Mouse (Mus musculus) MEL (cell line): ENCODE data around the gene Il17re. TPM values are rescaled to one million over a fixed set of nuclear protein-coding genes. Genes with fewer than 3 reads are reported as not detected.

Experiments
- DNase-seq: peaks from one replicate; pipeline ENCODE4 v3.0.0; 2011; ENCODE audit warnings: low read depth, low spot score
- H3K27ac ChIP-seq: 2 replicates; pipeline ENCODE4 v1.5.1; 2012; ENCODE audit warnings: low read depth, mild to moderate bottlenecking, control low read depth, low read length, moderate library complexity; ENCODE audit not compliant: control insufficient read depth
- H3K27me3 ChIP-seq, 2 experiments: fragments of 150-350 bp in 1 of 2; sonication (generic) in 1 of 2; 2 replicates each; pipeline ENCODE4 v1.6.1; 2012; ENCODE audit warnings: low read length in 2 of 2, mild to moderate bottlenecking in 2 of 2, improper control_type of control experiment in 1 of 2, moderate library complexity in 1 of 2; ENCODE audit not compliant: insufficient read depth in 2 of 2, control insufficient read depth in 1 of 2
- H3K36me3 ChIP-seq, 2 experiments: 2 replicates each; pipeline ENCODE4 v1.6.1; 2012 to 2014; ENCODE audit warnings: low read length in 2 of 2, improper control_type of control experiment in 1 of 2, inconsistent platforms in 1 of 2, mild to moderate bottlenecking in 1 of 2; ENCODE audit not compliant: insufficient read depth in 2 of 2, control insufficient read depth in 1 of 2
- H3K4me1 ChIP-seq, 2 experiments: fragments of 150-350 bp in 1 of 2; sonication (generic) in 1 of 2; 2 replicates each; pipeline ENCODE4 v1.6.1; 2012; ENCODE audit warnings: low read length in 2 of 2, improper control_type of control experiment in 1 of 2, mild to moderate bottlenecking in 1 of 2; ENCODE audit not compliant: insufficient read depth in 2 of 2, control insufficient read depth in 1 of 2
- H3K4me3 ChIP-seq, 2 experiments: fragments of 150-350 bp in 1 of 2; sonication (generic) in 1 of 2; 2 replicates each; pipeline ENCODE4 v1.5.1; 2012; ENCODE audit warnings: low read depth in 2 of 2, low read length in 2 of 2, mild to moderate bottlenecking in 2 of 2, moderate library complexity in 2 of 2, control low read depth in 1 of 2, improper control_type of control experiment in 1 of 2; ENCODE audit not compliant: control insufficient read depth in 1 of 2, insufficient read depth in 1 of 2
- H3K79me2 ChIP-seq: 2 replicates; pipeline ENCODE4 v1.6.1; 2012; ENCODE audit warnings: mild to moderate bottlenecking, low read length, moderate library complexity; ENCODE audit not compliant: control insufficient read depth, poor library complexity, insufficient read depth
- H3K9ac ChIP-seq: 2 replicates; pipeline ENCODE4 v1.6.1; 2012; ENCODE audit warnings: low read depth, mild to moderate bottlenecking, control low read depth, low read length, moderate library complexity; ENCODE audit not compliant: control insufficient read depth, poor library complexity, severe bottlenecking
- H3K9me3 ChIP-seq: fragments of 150-350 bp; sonication (generic); replicated peaks from 2 replicates; pipeline ENCODE4 v1.6.1; 2012; ENCODE audit warnings: mild to moderate bottlenecking, low read length, improper control_type of control experiment, moderate library complexity; ENCODE audit not compliant: insufficient read depth
- BHLHE40 ChIP-seq: IDR thresholded peaks from 2 replicates; pipeline ENCODE4 v1.6.1; 2012; ENCODE audit warnings: low read depth, mild to moderate bottlenecking, inconsistent platforms, low read length, improper control_type of control experiment, borderline replicate concordance
- CHD1 ChIP-seq: IDR thresholded peaks from 2 replicates; pipeline ENCODE4 v1.6.1; 2012; ENCODE audit warnings: low read depth, mild to moderate bottlenecking, inconsistent platforms, low read length, improper control_type of control experiment
- CHD2 ChIP-seq: IDR thresholded peaks from 2 replicates; pipeline ENCODE4 v1.6.1; 2011; ENCODE audit warnings: low read length, improper control_type of control experiment
- EP300 ChIP-seq, 2 experiments: IDR thresholded peaks; 2 replicates each; pipeline ENCODE4 v1.6.1; 2011; ENCODE audit warnings: improper control_type of control experiment in 2 of 2, low read length in 2 of 2, low read depth in 1 of 2, mild to moderate bottlenecking in 1 of 2
- ETS1 ChIP-seq: IDR thresholded peaks from 2 replicates; pipeline ENCODE4 v1.6.1; 2012; ENCODE audit warnings: low read depth, mild to moderate bottlenecking, inconsistent platforms, low read length, improper control_type of control experiment, moderate library complexity
- GATA1 ChIP-seq: IDR thresholded peaks from 2 replicates; pipeline ENCODE4 v1.6.1; 2011; ENCODE audit warnings: low read depth, low read length, improper control_type of control experiment
- HCFC1 ChIP-seq: IDR thresholded peaks from 2 replicates; pipeline ENCODE4 v1.6.1; 2012; ENCODE audit warnings: low read depth, mild to moderate bottlenecking, inconsistent platforms, low read length, improper control_type of control experiment, moderate library complexity
- KAT2A ChIP-seq: conservative IDR thresholded peaks from 2 replicates; pipeline ENCODE4 v1.6.1; 2012; ENCODE audit warnings: low read depth, low read length, improper control_type of control experiment, inconsistent platforms
- MAFK ChIP-seq: IDR thresholded peaks from 2 replicates; pipeline ENCODE4 v1.6.1; 2011; ENCODE audit warnings: low read depth, mild to moderate bottlenecking, low read length, improper control_type of control experiment, borderline replicate concordance
- MEF2A ChIP-seq: IDR thresholded peaks from 2 replicates; pipeline ENCODE4 v1.6.1; 2014; ENCODE audit warnings: low read depth, mild to moderate bottlenecking, inconsistent platforms, low read length, improper control_type of control experiment; ENCODE audit not compliant: poor library complexity, insufficient replicate concordance, severe bottlenecking; ENCODE audit errors: extremely low read depth
- MYB ChIP-seq: IDR thresholded peaks from 2 replicates; pipeline ENCODE4 v1.6.1; 2011; ENCODE audit warnings: mild to moderate bottlenecking, low read depth, low read length, improper control_type of control experiment
- POLR2A ChIP-seq, 2 experiments: IDR thresholded peaks; 2 replicates each; pipeline ENCODE4 v1.6.1; 2011 to 2012; ENCODE audit warnings: low read length in 2 of 2, mild to moderate bottlenecking in 2 of 2, control low read depth in 1 of 2, improper control_type of control experiment in 1 of 2, low read depth in 1 of 2, moderate library complexity in 1 of 2; ENCODE audit not compliant: control insufficient read depth in 1 of 2, insufficient read depth in 1 of 2, poor library complexity in 1 of 2
- POLR2AphosphoS2 ChIP-seq: IDR thresholded peaks from 2 replicates; pipeline ENCODE4 v1.6.1; 2011; ENCODE audit warnings: low read length, improper control_type of control experiment
- RAD21 ChIP-seq: IDR thresholded peaks from 2 replicates; pipeline ENCODE4 v1.6.1; 2011; ENCODE audit warnings: mild to moderate bottlenecking, low read depth, low read length, improper control_type of control experiment
- SIN3A ChIP-seq: IDR thresholded peaks from 2 replicates; pipeline ENCODE4 v1.6.1; 2012; ENCODE audit warnings: low read length, improper control_type of control experiment, inconsistent platforms
- TBP ChIP-seq: IDR thresholded peaks from 2 replicates; pipeline ENCODE4 v1.8.0; 2011; ENCODE audit warnings: low read depth, low read length, improper control_type of control experiment
- UBTF ChIP-seq: IDR thresholded peaks from 2 replicates; pipeline ENCODE4 v1.6.1; 2012; ENCODE audit warnings: low read depth, mild to moderate bottlenecking, inconsistent platforms, low read length, improper control_type of control experiment, moderate library complexity, borderline replicate concordance; ENCODE audit not compliant: insufficient read depth
- USF1 ChIP-seq: IDR thresholded peaks from 2 replicates; pipeline ENCODE4 v1.6.1; 2014; ENCODE audit warnings: low read depth, mild to moderate bottlenecking, inconsistent platforms, low read length, improper control_type of control experiment, moderate library complexity
- USF2 ChIP-seq, 2 experiments: IDR thresholded peaks; 2 replicates each; pipeline ENCODE4 v1.6.1; 2011 to 2012; ENCODE audit warnings: improper control_type of control experiment in 2 of 2, low read length in 2 of 2, borderline replicate concordance in 1 of 2, inconsistent platforms in 1 of 2, low read depth in 1 of 2, mild to moderate bottlenecking in 1 of 2; ENCODE audit not compliant: insufficient read depth in 1 of 2
- ZKSCAN1 ChIP-seq: IDR thresholded peaks from 2 replicates; pipeline ENCODE4 v1.6.1; 2012; ENCODE audit warnings: low read depth, mild to moderate bottlenecking, inconsistent platforms, low read length, improper control_type of control experiment, moderate library complexity
- ZMIZ1 ChIP-seq: IDR thresholded peaks from 2 replicates; pipeline ENCODE4 v1.6.1; 2012; ENCODE audit warnings: low read depth, mild to moderate bottlenecking, inconsistent platforms, low read length, improper control_type of control experiment, moderate library complexity
- polyA plus RNA-seq, 2 experiments: library from polyadenylated mRNA; stranded (reverse) in 1 of 2; unstranded in 1 of 2; fragments of >175 nt in 1 of 2; fragments of >200 nt in 1 of 2; gene quantifications; 2 replicates each; pipeline versions ENCODE4 v1.2.1 to v1.2.4; 2012; ENCODE audit warnings: low replicate concordance in 2 of 2, low read depth in 1 of 2; ENCODE audit not compliant: insufficient read length in 2 of 2, insufficient read depth in 1 of 2, missing spikeins in 1 of 2
- total RNA-seq: library from RNA; depleted of rRNA; stranded (reverse); fragments of 300-350 nt; gene quantifications from 2 replicates; pipeline ENCODE4 v1.2.3, GENCODE M21; 2012

The Il17re gene
- total and polyA plus RNA-seq, 3 experiments: not detected

DNA sequence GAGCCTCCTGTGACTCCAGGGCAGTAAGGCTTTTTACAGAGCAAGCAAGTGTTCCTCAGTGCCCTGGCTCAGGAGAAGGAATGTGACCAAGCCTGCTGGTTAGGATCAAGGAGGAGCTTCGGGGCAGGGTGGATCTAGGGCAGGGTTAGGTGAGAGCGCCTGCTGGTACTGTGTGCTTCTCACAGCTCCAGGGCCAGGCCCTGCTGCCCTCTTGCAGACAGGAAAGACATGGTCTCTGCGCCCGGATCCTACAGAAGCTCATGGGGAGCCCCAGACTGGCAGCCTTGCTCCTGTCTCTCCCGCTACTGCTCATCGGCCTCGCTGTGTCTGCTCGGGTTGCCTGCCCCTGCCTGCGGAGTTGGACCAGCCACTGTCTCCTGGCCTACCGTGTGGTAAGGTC is 351 bp downstream of the Il17re start:
- Histone ChIP-seq H3K4me3 (no peak overlapping the region), H3K27ac (no peak overlapping the region), H3K4me1 (no peaks in the 10 kb centered on the region), H3K27me3 (peaks cover 6 to 11% of the 10 kb centered on the region in 2 experiments; a peak in 3 of 4 replicates), H3K36me3 (no peaks in the 10 kb centered on the region), H3K9me3 (no peaks in the 10 kb centered on the region), H3K9ac (no peak overlapping the region), H3K79me2 (no peaks in the 10 kb centered on the region)
- TF ChIP-seq TBP: no peak
- TF ChIP-seq EP300 (IDR thresholded peaks at IDR 0.05; ENCODE audit: low read depth in 1 of 2, low read length in 2 of 2): no peak
- no peak for TF ChIP-seq GATA1
- TF ChIP-seq SIN3A: no peak
- TF ChIP-seq USF2 (IDR thresholded peaks at IDR 0.05; ENCODE audit: borderline replicate concordance in 1 of 2, insufficient read depth in 1 of 2, low read depth in 1 of 2, low read length in 2 of 2): no peak
- no peak for TF ChIP-seq POLR2AphosphoS2
- no peak for TF ChIP-seq BHLHE40
- TF ChIP-seq CHD1: no peak
- TF ChIP-seq MEF2A: no peak
- TF ChIP-seq ZMIZ1: no peak
- TF ChIP-seq ZKSCAN1: no peak
- TF ChIP-seq KAT2A: no peak
- TF ChIP-seq MAFK: no peak
- TF ChIP-seq ETS1: no peak
- TF ChIP-seq POLR2A (IDR thresholded peaks at IDR 0.05; ENCODE audit: control insufficient read depth in 1 of 2, insufficient read depth in 1 of 2, low read depth in 1 of 2, low read length in 2 of 2, poor library complexity in 1 of 2): no peak
- DNase-seq: no peak

DNA sequence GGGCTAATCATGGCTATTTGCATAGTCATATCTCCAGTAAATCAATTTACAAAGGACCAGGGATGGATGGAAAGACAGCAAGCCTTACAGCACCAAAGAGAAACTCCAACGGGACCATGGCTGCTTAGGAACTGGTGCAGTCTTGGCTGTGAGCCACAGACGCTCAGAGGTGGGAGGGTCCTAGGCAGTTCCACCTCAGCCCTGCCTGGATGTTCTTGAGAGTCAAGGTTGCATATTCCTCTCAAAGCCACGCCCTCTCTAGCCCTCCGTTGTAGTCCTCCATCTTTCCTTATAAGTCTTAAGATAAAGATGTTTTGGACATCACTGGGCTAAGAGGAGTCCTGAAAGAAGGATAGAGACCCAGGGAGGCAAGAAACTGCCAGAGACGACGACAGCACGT is 5.8 kb downstream of the Il17re start:
- H3K27ac ChIP-seq: no peak overlapping the region
- no peak overlapping the region for H3K4me3 ChIP-seq
- no peaks in the 10 kb centered on the region for H3K79me2 ChIP-seq
- H3K27me3 ChIP-seq: peaks cover 6 to 11% of the 10 kb centered on the region in 2 experiments; a peak in 3 of 4 replicates
- TF ChIP-seq ZMIZ1: no peak
- no peak for TF ChIP-seq USF1
- no peak for TF ChIP-seq UBTF
- no peak for TF ChIP-seq RAD21
- no peak for TF ChIP-seq CHD2
- no peak for TF ChIP-seq MYB
- no peak for TF ChIP-seq HCFC1
- no peaks in the 10 kb centered on the region for H3K9me3 ChIP-seq
- no peaks in the 10 kb centered on the region for H3K36me3 ChIP-seq
- no peak overlapping the region for H3K9ac ChIP-seq
- H3K4me1 ChIP-seq: peaks cover 0 to 4% of the 10 kb centered on the region in 2 experiments; a peak in 1 of 4 replicates
- no peak for DNase-seq
